Mouse (Mus musculus): ENCODE data around the gene Nexmif.
"Not testable (repeated sequence)": the region's sequence is repeated elsewhere in the genome, so short reads cannot be mapped to it uniquely, and the experiment has no call there.

Nexmif gene

DNA sequence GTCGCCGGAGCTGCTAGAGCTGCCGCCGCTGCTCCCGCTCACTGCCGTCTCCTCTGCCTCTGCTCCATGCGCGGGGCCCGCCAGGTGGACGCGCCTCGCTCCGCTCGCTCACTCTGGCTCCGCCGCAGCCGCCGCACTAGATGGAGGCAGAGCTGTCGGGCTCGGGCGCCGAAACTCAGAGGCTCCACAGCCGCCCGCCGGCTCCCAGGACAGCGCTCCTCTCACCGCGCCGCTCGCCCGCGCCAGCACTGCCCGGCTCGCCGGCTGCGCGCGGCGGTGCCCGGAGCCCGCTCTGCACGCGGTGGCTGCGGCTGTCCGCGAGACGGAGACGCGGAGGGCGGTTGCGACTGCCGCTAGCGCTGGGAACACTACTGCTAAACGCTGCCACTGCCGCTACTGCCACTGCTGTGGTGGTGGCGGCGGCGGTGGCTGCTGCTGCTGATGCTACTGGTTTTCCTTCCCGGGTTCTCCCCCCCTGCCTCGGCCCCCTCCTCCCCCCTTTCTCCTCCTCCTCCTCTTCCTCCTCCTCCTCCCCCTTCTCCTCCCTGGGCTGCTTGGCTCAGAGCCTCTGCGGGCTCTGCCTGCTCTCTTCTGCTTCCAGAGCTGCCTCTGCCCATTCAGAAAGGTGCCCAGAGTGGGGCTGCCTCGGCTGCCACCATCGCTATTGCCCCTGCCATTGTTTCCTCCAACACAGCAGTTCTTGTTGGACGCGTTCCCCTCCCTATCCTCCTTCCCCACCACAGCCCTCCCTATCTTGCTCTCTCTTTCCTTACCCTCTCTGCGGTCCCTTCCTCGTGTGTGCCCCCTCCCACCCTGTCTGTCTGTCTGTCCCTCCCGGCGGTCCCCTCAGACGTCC lies at the start of gene Nexmif:
Gene Nexmif (minus strand): TSS at position 450 of the 856 bp plus-strand sequence.
- DNase-seq (ENCODE audit: extremely low read depth, low read depth, low spot score), result no peak

DNA sequence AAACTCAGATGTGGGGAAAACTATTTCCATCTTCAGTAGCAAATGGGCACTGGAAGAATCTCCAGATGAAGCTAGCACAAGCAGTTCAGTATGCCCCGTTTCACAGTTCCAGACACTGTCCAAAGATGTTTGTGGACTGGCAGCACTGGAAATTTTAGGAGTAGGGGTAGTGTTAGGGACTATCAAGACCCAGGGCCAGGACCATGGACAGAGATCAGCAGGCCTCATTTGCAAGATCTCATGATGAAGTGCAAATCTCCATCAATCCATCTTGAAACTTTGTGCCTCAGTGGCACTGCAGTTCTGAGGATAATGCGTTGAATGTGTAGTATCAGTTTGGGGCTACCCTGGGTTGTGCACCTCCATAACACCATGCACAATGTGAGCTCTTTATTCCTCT lies 7.7 kb upstream of the Nexmif start:
- no peak for DNase-seq (ENCODE audit: extremely low read depth, low read depth, low spot score)

DNA sequence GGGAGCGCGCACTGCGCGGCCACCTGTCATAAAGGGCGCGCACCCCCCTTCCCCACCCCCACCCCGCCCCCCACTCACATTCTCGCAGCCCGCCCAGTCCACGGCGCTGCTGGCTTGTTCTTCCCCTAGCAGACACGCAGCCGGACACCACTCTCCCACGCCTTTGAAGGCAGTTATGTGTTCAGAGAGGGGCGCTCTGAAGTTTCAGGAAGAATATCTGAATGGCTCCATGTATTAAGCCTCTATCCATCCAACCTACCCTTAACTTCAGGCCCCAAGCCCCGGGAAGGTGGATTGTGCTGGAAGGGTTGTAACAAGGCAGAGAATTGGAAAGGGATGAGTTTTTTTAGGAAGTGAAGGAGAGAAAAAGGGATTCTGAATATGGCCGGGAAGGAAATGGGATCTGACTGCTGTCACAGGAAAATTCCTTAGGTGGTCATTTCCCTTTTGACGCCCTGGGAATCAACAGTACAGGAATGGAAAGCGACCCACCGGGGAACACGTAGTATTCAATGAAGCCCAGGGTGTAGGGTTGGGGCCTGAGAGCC lies 681 bp upstream of the Nexmif start:
- DNase-seq (ENCODE audit: extremely low read depth, low read depth, low spot score), result no peak

DNA sequence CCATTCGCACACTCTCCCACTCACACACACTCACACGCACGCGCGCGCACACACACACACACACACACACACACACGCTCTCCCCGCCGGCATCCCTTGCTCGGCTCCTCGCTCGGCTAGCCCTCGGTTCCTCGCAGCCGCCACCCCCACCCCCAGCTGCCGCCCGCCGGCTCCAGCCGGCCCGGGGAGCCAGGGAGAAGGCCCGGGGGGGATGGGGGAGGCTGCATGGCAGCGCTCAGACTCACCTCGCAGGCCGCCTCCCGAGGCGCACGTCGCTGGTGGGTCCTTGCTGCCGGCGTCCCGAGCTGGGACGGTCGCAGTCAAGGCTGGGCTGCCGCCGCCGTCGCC lies 623 bp downstream of the Nexmif start:
- no peak for DNase-seq (ENCODE audit: extremely low read depth, low read depth, low spot score)

DNA sequence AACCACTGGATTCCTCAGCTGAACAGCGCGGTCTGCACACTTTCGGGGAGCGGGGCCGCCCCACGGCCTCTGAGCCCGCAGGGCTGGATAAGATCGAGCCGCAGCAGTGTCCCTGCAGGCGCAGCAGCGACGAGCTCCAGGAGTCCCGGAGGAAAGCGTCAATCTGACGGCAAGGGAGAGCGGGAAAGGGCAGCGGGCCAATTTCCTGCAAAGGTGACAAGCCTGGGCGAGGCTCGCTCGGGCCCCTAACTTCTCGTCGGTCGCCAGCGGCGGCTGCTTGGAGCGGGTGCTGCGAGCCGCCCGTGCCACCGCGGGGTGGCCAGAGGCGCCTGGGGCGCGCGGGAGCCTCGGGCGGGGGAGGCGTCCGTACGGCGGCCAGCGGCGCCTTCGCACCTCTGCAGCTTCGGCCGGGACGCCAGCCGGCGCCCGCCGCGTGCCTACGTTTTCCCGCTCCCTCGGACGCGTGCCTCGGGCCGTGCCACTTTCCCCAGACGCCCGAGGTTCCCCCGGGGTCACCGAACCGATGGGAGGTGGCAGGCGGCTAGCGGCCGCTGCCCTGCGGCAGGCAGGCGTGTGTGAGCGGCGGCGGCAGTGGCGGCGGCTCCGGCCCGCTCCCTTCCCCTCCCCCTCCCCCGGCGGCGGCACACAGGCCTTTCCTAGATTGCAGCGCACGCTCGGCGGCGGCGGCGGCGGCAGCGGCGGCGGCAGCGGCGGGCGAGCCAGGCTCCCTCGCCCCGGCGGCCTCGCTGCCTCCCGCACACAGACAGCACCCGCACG lies 1.2 kb downstream of the Nexmif start:
- no peak for DNase-seq (ENCODE audit: extremely low read depth, low read depth, low spot score)

DNA sequence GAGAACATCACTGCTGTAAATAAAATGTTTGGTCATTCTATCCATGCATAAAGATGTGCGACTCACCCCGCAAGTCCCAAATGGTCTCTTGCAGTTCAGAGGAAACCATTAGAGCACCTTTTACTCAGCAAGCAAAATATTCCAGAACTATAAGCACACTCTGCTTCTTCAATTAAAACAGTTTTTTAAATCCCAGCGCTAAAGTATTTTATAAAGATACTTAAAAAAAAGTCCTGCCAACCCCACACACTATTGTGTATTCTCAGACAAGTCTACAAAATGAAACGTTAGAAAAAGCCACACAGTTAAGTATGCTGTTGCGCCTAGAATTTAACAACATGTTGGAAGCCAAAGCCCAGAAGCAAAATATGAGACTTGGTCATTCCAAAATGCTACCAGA lies 1.9 kb downstream of the Nexmif start:
- DNase-seq (ENCODE audit: extremely low read depth, low read depth, low spot score), result no peak

DNA sequence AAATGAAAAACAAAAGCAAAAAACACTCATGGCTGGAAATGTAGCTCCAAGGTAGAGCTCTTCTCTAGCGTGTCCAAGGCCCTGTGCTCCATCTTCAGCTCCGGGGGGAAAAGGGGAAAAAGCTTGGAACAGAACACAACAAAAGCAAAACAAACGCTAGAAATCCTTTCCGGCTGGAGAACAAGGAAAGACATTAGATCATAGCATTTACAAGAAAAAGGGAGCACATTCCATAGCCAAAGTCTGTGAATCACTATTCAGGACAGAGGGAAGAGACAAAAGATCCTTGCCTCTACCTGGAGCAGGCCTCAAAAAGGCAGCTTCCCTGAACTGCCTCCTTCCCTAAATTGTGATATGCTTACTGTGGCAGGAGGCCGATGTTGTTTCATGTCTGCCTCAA lies 4.4 kb downstream of the Nexmif start:
- DNase-seq (ENCODE audit: extremely low read depth, low read depth, low spot score), result no peak

DNA sequence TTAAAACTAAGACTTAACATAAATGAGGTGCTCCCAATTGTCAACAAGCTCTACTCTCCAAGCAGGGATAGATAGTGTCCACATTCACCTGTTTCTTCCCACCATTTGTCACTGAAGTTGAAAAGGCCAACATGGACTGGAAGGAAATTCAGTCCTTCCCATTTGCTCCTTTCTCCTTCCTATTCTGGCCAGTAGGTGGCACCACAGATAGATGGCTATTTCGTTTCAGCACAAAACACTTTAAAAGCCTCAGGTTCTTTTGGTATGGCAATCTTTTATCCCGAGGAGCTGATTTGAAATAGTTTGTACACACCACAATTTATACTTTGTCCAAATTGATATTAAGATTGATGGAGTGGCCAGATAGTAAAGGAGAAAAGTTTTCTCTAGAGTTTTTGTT lies 21.7 kb downstream of the Nexmif start:
- DNase-seq (ENCODE audit: extremely low read depth, low read depth, low spot score), result no peak

DNA sequence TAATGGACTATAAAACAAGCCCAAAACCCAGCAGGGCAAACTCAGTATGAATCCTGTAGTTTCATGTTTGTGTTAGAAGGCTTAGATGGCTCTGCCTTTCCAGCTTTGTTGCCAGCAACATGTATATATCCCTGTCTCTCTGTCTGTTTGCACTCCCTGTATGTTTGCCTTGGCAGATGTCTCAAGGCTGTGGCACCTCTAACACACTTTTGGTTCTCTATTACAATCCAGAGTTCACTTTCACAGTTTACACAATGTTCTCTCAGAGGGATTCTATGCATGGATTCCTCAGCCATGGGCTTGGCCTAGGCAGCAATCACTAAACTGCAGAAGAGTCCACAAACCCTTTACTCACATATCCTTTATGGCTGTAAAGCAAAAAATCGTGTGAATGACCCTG lies 50.9 kb downstream of the Nexmif start:
- DNase-seq (ENCODE audit: extremely low read depth, low read depth, low spot score), result peak; percentile 37

DNA sequence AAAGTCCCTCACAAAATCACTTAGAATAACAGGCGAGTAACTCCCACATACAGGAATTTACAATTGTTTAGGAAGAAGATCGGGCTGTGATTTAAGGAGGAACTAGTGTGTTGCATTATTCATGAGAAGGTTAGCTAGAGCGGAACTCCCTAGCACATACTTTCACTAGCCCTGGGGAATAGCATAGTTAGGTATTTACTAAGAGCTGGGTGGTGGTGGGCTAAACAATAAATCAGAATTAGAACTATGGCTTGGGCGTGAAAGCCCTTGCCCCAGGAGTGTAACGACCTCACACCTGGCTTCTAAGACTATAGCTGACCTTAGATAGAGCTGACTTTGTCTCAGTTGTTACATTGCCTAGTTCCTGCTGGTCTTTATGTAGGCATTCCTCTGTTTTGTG lies 85.7 kb downstream of the Nexmif start:
- DNase-seq (ENCODE audit: extremely low read depth, low read depth, low spot score), result not testable (repeated sequence)

DNA sequence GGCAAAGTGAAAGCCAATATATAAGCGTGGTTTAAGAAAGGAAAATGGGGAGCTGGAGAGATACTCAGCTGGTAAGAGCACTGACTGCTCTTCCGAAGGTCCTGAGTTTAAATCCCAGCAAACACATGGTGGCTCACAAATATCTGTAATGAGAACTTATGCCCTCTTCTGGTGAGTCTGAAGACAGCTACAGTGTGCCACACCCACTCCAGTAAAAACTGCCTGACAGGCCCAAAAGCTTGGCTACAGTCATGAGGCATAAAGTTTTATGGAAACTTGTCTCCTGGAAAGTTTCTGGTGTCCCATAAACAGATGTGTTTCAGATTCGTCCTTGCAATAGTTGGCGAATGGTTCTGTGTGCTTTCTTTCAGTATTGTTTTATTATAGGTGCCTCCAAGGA lies 86.4 kb downstream of the Nexmif start:
- no peak for DNase-seq (ENCODE audit: extremely low read depth, low read depth, low spot score)

DNA sequence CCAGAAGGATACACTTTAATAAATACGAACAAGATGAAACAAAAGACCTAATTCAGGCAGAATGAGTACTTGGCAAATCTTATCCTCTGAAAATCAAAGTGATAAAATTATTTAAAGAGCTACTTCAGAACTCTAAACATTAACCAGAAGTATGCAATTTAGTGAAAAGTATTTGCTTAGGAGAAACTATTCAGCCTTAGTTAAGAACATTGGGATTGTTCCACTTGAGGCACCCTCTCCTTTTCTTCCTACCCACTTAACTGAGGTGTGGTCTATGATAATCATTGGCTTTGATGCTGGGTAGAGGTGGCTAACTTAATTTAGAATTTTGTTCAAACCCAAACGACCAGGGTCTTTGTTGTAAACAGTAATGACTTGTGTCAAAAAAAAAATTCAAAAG lies 146.1 kb downstream of the Nexmif start:
- no peak for DNase-seq (ENCODE audit: extremely low read depth, low read depth, low spot score)

DNA sequence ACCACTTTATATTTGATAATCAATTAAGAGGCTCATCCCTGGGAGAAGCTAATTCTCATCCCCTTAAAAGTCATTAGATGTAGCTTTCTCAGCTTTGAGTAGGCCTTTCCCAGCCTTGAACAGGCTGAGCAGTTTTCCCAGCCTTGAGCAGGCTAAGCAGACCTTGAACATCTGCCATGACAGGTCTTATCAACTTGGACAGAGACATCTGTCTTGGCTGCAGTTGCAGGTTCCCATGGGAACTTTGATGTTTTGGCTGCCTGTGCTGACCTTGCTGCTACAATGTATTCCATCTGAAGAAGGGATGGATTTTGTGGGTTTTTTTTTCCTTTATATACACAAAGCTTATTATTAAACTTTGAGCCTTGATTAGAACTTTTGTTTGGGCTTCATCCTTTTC lies 160.7 kb downstream of the Nexmif start:
- DNase-seq (ENCODE audit: extremely low read depth, low read depth, low spot score), result no peak

DNA sequence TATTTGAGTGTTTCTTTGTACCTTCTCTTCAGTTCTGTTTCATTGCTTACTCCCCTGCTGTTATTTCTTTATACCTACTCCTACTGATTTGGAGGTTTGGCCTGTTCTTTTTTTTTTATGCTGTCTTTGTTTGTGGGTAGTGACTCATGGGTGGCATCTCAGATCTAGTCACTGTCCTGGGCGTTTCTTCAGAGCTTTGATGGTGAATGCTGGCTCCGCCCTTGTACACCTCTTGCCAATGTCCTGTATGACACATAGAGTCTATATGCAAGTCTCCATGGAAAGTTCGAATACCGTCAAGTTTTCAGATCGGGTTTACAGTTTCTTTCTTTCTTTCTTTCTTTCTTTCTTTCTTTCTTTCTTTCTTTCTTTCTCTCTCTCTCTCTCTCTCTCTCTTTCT lies 167.1 kb downstream of the Nexmif start:
- DNase-seq (ENCODE audit: extremely low read depth, low read depth, low spot score), result no peak

DNA sequence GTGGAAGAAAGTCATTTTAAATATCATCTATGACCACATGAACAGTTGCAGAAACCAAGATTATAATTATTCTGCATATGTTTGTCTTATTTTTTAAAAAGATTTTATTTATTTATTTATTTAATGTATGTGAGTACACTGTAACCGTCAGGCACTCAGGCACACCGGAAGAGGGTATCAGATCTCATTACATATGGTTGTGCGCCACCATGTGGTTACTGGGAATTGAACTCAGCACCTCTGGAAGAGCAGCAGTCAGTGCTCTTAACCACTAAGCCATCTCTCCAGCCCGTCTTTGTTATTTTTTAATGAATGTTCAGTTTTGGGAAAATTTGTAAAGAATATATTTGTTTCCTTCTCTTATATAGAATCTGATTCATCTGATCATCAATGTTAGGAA lies 168.2 kb downstream of the Nexmif start:
- no peak for DNase-seq (ENCODE audit: extremely low read depth, low read depth, low spot score)
